Mouse (Mus musculus) ES-CJ7 (cell line): ENCODE results near the gene Prickle2.

Source experiments
- DNase-seq: peaks from one replicate; pipeline ENCODE4 v3.0.0; 2011; ENCODE audit warnings: low read depth, low spot score

Gene Prickle2

DNA sequence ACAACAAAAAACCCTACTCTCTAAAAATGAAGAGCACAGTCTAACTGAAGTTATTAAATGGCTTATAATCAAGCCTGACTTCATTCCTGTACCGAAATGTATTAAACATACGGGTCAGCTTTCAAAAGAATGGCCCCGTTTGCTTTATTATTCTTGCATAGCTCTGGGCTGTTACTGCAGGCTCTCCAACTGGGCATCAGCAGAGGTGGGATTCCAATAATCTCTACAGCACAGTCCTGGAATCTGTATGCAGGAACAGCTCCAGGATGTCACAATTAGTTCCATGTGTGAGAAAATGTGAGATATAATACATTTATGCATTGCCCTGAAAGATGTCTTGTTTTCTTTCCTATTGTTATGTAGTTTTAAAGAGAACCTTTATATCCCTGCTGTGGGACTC lies 38.4 kb downstream of the Prickle2 start:
- no peak for DNase-seq

DNA sequence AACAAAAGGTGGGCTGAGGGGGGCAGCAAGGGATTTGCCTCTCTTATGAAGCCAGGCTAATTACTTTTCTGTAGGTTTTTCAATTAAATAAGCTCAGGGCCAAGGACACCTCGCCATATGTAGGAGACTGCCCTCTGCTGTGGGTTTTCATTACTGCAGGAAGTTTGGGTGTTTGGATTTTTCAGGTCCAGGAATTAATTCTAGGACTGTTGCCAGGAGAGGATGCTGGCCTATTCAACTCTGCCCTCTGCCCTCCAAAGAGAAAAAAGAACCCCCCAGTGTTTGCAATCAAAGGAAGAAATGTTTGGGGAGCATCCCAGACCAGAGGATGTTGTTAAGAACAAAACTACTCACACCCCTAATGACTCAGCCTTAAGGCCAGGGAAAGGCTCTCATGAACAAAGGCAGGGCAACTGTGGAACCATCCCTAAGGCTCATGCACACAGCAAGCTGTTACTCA lies 40.4 kb downstream of the Prickle2 start:
- peak; percentile 51 for DNase-seq

DNA sequence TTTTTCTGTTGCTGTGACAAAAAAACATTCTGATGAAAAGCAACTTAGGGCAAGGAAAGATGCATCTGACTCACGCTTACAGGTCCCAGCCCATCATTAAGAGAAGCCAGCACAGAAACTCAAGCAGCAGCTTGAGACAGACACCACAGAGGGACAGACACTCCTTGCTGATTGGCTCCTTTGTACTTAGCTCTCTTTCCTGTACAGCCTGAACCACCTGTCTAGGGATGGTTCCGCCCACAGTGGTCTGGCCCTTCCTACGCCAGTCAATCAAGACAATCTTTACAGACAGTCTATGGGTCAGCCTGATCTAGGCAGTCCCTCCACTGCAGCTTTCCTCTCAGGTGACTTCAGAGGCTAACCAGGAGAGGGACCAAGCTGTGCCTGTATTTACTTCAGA lies 42.1 kb downstream of the Prickle2 start:
- DNase-seq, result no peak

DNA sequence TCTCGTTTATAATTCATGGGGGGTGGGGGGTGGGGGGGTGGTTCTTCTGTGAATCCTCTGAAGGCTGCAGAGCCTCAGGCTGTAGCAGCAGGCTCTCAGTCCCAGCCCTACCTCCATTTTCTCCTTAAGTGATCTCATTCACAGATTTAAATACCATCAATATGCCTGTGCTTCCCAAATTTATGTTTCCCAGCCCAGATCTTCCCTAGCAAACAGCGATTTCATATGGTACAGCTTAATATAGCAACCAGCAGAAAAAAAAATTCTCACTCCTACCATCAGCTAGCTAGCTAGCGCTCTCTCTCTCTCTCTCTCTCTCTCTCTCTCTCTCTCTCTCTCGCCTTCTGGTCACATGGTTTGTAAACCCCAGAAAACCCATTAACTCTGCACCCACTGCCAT lies 42.5 kb downstream of the Prickle2 start:
- no peak for DNase-seq

DNA sequence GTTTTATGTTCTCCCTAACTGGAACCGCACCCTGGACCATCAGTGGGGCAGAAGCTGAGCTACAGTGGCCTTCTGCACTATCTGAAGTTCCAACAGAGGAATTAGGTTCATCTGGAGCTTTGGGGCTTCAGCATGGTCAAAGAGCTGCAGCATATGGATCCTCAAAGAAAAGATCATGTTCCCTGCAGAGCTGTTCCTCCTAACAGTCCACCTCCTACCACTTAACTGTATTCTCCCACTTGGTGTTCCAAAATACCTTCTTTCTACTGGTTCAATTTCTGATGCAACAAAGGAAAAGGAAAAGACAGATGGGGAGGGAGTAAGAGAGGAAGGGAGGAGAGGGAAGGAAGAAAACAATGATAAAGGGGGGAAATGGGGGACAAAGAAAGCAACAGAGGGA lies 56.9 kb downstream of the Prickle2 start:
- no peak for DNase-seq

DNA sequence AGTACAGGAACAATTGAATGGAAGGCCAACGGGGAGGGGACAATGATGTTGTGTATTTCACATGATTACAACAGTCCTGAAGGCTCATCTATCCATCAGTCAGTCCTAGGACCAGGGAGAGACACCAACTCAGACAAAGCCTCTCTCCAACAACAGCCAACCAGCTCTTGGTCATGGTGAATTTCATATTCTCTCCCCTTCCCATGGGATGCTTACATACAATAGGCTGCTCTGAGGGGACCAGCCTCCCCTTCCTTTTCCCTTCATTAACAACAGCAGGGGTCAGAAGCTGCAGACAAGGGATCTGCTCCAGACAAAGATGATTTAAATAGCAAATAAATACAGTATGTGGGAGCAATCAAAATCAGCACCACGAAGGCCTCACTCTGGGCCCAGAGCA lies 57.4 kb downstream of the Prickle2 start:
- DNase-seq, result no peak

DNA sequence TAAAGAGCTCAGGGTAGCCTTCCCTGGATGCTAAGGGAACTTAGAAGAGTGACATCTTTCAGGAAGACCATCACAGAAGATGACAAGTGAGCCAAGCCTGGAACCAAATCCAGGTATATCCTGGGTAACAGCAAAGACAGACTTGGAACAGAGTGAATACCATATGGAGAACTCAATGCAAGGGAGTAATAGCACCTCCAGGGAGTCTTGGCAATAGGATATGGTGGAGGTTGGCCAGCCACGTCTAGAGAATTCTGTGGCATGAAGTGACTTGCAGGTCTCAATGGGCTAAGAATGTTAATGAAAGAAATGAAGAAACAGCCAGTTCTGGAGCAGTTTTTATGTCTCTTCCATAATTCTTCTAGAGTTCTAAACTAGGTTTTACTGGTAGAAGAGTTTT lies 63.0 kb downstream of the Prickle2 start:
- DNase-seq, result no peak

DNA sequence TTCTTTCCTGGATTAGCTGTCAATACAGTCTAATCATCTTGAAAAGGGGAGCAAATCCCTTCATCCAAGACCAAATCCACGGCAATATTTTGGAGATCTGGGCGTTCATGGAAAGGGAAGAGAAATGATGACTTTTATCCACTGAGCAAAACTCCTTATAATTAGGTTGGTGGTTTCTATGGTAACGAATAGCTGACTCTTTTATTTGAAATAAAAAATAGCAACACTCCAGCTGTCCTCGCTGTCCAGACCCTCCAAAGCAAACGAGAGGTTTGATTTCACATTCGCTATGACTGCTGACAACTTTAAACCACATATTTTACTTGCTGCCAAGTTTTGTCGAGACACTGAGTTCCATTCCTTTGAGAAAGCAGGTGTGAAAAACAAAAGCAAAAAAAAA lies 64.0 kb downstream of the Prickle2 start:
- DNase-seq, result no peak

DNA sequence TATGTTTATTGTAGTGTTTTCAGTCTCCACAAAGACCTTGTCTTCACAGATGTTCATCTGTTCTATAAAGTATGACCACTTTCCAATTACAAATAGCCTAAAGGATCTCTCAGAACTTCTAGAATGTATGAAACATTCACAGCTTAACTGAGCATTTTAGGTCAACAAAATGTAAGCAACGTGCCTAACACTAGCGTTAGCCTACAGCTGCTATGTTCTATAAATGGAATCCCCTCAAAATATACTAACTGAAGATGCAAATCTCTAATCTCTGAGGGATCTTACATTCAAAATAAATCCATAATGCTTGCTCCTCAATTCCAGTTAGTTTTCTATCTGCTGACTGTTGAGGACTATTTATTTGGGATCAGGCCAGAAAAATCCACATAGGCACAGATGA lies 65.1 kb downstream of the Prickle2 start:
- DNase-seq, result no peak

DNA sequence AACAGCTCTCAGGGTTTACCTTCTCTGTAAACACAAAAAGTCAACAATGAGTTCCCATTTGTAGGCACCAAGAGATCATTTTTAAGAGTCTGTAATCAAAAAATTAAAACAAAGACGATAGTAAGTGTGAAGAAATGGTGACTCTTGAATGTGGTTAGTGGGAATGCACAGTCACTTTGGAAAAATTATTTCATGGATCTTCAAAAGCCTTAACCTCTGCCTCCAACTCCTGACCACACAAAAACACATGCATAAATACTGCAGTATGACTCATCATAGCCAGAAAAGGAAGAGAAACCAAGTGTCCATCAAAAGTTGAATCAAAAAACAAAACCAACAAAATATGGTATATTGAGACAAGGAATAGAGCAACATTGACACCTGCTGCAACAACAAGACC lies 69.5 kb downstream of the Prickle2 start:
- DNase-seq, result no peak

DNA sequence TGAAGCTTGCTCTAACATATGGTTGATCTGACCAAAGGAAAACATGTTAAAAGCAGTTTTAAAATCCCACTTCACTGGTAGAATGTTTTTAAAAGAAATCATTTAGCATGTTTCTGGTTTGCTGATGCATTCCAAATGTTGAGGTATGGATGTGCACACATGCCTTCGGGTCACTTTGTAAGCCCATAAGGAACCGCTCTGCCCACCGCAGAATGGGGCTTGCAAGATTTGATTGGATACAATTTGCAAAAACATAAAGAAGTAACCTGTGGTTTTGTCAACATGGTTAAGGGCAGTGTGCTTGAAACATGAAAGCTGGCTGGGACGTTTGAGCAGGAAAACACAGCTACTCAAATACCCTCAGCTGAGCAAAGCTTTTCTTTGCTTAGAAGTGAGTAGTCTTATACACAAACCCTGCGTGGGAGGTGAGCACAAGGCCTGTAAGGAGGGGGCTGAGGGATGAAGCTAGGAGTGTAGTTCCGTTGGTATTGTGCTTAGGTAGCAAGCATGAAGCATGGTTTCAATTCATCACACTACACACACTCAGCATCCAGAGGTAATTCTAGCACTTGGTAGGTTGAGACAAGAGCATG lies 71.0 kb downstream of the Prickle2 start:
- DNase-seq, result no peak

DNA sequence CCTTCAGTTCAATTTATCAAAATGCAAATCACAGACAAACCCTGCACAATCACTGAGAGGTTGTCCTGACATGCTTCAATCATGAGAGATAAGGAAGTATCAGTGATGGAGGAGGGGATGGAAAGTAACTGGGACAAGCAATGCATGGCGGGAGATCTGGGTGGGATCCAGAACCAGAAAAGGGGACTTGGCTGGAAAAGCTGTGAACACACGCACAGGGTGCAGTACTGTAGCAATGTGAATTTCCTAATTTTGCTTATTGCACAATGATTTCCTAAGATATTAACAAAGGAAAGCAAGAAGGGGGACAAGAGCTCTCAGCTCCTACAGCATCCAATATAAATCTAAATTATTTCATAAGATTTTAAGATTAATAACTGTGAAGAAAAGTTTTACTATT lies 75.0 kb downstream of the Prickle2 start:
- no peak for DNase-seq

DNA sequence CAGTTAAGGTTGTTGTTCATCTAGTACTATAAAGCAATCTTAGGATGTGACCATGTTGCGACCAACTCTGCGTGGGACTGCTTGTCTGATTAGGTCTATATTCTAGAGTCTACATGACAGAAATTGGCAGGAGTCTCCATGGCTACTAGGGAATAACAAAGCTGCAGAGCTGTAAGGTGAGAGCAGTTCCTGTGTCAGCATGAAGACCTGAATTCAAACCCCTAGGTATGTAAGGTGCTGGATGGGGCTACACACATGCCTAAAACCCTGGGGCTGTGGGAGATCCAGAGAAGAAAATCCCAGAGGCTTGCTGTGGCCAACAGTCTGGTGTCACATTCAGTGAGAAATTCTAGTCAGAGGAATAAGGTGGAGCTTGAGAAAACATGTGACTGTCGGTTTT lies 78.2 kb downstream of the Prickle2 start:
- DNase-seq, result no peak

DNA sequence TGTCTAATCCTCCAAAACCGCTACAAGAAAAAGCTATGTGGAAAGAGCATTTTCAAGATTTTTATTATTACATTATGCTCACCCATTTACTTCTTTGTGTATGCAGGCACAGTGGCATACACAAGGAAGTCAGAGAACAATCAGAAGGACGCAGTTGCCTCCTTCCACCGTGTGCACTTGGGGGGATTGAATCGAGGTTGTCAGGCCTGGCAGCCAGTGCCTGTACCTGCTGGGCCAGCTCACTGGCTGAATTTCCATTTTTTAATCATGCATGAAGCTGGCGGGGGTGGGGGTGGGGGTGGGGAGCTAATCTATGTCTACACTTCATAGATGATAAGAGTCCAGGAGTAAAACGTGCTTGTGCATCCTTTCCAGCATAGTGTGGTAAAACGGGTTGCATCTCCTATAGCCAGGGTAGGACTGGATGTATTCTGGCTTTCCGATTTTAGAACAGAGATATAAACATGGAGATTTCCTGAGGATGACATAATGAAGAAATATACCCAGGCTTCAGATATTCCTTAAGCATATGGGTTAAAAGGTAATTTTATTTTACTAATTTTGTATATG lies 78.8 kb downstream of the Prickle2 start:
- no peak for DNase-seq

DNA sequence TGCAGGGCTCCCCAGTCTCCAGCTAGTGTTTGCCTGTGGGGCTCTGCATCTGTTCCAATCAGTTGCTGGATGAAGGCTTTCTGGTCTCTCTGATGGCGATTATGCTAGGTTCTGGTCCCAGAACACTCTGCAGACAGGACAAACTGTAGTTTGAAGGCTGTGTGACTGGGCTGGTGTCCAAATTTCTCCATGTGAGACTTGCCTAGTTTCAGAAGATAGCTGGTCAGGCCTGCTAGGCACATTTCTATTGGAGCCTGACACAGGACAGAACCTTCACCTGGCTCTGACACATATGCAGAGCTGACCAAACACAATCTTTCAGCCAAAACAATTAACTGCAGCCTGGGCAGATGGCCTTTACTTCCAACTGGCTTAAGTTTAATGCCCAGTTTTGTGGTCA lies 80.0 kb downstream of the Prickle2 start:
- DNase-seq, result no peak

DNA sequence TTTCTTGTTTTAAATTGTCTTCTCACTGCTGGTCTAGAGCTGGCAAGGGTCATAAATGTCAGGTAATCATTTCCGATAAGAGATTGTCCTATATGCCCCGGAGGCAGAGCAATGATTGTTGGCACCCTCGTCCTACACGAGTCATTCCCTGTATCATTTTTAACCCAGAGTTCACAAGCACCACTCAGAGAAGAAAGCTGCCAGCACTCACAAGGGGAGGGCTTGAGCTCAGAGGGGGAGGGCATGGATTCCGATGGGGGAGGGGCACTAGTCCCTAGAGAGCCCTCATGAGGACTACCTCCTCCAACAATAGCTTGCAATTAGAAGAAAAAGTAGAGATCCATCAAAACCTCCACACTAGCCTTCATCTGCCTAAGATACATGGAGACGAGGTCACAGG lies 81.6 kb downstream of the Prickle2 start:
- no peak for DNase-seq

DNA sequence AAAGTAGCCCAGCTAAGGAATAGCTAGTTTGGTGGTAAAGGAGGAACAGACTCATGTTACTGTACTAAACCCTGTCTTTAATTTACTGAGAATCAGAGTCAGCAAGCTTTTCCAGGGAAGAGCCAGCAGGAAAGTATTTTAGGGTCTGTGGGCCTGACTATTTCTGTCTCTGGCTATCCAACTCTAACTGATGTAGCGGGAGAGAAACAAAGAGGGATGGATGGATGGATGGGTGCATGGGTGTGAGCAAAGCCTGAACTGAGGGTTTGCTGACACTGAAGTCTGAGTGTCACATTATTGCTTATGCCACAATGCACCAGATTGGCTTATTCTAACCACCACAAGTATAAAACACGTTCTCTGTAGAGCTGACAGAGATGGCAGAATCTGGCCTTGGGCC lies 88.8 kb downstream of the Prickle2 start:
- DNase-seq, result no peak

DNA sequence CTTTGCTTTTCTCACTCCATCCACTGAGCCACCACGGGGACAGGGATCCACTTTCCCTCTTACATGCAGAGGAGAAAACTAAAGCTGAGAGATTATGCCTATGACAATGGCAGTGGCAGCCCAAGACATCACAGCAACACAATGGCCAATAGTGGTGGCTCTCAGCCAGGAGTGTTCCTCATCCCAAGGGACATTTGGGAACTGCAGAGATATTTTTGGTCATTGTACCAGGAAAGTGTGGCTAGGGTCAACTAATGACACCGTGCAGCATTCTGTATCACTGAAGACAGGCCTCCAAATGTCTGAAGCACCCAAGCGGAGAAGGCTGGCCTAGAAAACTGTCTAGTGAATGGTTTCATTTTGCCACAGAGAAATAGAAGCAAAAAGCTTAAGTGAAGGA lies 91.2 kb downstream of the Prickle2 start:
- no peak for DNase-seq

DNA sequence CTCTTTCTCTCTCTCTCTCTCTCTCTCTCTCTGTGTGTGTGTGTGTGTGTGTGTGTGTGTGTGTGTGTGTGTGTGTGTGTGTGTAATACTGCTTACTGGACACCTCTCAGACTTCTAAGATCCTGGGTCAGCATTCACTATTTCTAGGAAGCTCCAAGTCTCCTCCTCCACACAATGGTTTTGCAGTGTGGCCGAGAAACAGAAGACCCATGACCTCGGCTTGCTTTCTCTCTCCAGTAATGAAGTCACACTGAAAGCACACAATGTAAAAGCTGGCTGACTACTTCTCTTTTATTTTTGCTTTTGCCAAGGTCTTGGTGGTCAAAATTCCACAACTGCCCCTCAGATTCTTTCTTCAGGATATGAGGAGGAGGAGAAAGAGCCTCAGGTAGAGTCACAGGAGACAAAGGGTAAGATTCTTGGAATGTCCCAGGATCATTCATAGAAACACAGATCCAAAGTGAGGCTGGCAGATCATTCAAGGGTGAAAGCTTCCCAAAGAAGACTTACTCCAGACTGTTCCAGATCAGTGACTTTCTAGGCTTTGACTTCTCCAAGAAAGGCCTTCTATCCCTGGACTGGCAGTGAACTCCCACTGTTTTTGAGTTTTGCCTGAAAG lies 93.7 kb downstream of the Prickle2 start:
- no peak for DNase-seq

DNA sequence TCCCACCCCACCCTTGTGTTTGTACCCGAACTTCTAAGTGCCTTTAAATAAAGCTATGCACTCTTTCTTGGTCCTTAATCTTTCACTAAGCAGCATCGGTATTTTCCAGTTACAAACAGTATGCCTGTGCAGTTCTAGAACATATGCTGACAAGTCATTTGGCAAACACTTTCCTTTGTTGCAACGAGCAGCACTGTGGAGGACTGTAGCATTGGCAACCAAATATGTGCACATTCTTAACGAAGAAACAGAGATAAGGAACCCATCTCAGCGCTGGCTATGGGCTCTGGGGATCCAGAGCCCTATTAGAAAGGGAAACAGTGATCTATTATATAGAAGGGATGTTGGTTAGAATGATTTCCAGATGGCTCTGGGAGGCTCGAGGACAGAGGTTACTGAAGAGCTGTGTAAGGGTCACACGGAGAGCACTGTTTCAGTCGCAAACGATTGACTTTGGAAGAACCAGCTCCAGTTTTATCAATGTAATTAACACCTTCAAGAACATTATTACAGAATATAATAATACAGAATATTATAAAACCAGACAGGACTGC lies 96.2 kb downstream of the Prickle2 start:
- DNase-seq, result no peak

DNA sequence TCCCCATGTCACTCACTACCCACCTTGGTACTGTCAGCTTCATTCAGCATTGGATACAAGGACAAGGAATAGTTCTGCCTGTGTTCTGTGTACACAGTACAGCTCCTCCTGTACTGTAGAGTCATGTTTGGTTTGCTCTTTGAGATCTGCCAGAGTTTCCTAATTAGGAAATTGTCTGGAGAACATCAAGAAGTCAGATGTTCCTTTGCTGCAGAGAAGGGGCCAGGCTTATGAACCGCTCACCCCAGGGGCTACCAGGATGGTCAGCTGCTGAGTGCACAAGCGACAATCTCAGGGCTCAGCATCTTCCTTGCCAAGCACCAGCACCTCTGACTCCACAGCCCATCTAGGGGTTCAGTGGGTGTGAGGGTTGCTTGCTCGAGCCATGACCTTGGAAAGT lies 96.9 kb downstream of the Prickle2 start:
- no peak for DNase-seq

DNA sequence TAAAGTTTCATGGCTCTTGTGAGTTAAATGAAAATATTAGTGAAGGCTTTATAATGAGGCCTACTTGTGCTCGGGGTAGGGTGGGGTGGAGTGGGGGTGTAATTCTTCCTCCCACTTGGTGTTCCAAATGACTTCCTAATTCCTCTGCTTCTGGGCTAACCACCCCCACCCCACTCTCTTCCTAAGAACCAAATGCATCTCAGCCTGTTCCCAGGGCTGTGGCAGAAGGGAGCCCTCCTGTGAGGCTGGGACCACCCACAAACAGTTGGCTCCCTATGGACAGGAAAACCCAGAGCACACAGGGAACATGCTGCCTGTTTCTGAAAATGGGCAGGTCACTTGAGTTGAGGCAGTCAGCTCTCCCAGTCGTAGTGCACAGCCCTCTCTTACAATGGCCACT lies 100.8 kb downstream of the Prickle2 start:
- DNase-seq, result no peak

DNA sequence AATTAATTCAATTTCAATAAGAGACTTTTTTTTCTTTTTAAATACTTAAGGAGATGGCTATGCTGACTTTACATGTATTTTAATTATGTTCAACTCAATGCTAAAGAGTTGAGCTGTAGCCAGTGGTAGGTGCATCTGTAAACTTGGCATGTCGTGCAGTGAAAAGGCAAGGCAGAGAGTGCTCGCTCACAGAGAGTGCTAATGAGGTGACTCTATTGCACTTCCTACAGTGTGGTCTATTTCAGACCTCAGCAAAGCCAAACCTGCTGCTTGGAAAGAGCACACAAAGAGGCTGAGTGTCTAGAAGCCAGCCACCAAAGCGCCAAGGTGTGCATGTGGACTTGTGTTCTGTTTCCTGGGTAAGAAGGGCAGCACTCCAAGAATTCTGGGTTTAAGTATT lies 109.6 kb downstream of the Prickle2 start:
- DNase-seq, result no peak
